Mouse (Mus musculus): ENCODE measurements around the gene Tnip2.

DNA sequence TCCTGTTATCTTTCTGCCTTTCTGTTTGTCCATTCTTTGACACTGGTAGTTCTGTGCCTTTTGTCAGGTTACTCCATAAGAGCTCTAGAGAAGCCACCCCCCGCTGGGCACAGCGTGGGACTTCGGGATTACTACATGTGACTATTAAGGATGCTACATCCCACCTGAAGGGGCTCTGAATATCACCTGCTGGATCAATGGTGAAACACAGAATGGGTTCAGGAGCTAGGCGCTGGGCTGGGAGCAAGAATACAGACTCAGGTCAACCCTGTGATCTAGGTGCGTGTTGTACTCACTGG lies 12.6 kb upstream of the Tnip2 start:
- no peak for TF ChIP-seq POLR2A (IDR thresholded peaks at IDR 0.05; ENCODE audit: borderline replicate concordance, extremely low read depth, insufficient read depth, insufficient read length, poor library complexity, severe bottlenecking)
- TF ChIP-seq CTCF (IDR thresholded peaks at IDR 0.05; ENCODE audit: borderline replicate concordance, extremely low read depth, insufficient read depth, insufficient read length) = no peak
